Mouse (Mus musculus) urinary bladder, adult 18-20 months (tissue): ENCODE results near the gene Pcare.

ENCODE experiments used
- DNase-seq, 2 experiments: peaks; one replicate each; pipeline ENCODE4 v3.0.0; 2022; ENCODE audit warnings: low spot score in 2 of 2, mixed read lengths in 2 of 2

Gene Pcare

DNA sequence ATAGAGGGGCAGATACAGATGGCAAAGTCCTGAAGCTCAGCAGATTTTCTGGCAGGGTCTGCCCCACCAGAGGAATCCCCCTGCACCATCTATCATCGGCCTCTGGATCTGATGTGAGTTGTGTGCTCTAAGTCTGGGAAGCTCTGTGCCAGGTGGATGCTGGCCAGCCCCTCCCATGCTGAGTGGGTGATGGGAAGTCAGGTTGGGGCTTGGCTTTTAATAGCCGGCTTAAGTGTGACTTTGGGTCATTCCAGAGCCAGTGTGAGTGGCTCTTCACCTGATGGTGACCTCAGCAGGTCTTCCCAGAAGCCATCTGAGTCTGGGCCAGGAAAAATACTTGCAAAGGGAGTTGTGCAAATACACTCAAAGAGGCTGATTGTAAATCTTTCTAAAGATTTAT, 22.0 kb downstream of the Pcare start:
- DNase-seq = no peak

DNA sequence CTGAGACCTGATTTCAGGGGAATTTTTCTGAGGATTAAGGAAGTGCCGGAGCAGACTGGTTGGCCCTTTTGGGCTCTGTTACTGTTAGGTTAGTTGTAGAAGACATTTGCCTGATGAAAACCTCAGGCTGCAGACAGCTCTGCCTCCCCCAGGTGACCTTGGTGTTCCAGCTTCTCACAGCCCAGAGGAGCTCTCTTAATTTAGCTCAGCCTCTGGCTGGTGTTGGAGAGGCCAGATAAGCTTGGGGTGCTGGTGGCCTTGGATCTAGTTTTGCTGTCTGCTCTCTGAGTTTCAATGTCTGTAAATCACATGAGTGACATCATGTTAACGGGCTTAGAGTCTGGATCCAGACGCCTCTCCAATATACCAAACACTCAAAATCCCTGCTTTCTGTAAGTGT, 31.7 kb downstream of the Pcare start:
- no peak for DNase-seq

DNA sequence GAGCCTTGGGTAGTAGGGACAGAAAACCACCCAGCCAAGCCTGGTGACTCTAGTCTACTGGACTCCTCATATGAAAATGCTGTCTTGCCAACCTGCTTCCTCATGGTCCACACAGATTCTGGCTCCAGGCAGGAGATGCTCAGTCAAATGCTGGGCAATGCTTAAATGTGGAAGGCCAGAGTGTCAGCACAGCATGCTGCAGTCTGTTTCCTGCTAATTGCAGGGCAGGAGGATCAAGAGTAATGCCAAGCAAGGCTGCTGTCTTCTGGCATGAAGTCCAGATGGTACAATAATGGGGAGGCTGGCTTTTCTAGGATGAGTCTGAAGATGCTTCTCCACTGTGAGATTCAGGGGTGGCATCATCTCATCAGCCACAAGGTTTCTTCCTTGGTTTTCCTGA, 32.3 kb downstream of the Pcare start:
- DNase-seq = no peak

DNA sequence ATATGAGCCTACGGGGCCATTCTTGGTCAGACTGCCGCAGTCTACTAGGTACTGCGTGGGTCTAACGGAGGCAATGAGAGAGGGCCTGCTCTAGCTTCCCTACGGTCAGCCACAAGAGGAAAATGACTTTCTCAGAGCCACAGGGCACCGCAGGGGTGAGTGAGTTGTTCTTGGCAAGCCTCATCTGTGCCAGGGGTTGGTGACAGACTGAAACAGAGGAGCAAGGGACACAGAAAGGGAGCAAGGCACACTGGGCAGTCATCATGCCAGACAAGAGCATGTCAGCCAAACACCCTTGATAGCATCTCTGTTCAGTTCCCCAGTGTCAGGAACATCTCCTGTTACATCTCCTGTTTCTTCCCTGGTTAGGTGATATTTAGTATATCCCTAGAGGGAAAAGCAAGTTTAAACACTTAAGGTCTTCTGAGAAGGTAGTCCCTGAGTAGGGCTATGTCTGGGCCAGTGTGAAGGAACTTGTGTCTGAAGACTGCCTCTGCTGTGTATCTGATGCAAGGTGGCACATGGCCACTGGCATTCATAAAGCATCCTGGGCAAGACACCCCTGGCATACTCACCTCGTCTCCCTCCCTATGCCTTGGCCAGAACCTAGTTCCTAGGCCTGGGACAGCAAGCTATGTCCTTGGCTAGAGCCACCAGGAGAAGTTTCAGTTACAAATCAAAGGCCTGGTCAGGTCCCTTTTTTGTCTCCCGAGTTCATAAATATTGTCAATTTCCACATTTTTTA, 34.6 kb downstream of the Pcare start:
- DNase-seq = no peak

DNA sequence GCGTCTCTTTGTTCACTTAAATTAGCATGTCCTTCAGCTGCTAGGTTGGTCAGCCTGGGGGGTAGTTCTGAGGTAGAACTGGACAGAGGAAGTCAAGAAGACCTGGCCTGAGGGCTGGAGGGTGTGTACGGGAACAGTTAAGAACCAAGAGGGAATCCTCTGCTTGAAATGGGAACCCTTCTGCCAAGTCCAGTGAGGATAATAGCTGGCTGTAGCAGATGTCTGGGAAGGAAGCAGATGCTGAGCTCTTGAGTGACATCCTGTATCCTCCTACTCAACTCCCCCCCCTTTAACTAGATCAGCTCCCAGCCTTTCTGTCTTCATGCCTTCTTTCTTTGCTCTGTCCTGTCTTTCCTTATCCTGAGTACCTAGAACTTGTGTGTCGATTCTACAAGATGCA, 37.7 kb downstream of the Pcare start:
- DNase-seq = no peak

DNA sequence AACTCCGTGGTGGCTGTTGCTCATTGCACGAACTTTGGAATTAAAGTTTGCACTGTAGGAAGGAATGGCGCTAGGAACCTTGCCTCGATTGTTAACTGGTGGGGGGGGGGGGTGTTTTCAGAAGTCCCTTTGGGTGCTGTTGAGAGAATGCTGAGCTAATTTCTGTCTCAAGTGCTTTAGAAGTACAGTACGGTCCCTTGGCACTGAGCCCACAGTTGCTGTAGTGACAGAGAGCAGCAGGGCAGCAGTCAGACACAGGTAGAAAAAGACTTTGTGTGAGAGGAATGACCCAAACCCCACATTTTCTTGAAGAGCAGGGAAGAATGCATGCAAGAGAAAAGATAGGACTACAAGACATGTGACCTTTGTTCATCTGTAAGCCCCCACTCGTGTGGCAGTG, 40.4 kb downstream of the Pcare start:
- DNase-seq = no peak

DNA sequence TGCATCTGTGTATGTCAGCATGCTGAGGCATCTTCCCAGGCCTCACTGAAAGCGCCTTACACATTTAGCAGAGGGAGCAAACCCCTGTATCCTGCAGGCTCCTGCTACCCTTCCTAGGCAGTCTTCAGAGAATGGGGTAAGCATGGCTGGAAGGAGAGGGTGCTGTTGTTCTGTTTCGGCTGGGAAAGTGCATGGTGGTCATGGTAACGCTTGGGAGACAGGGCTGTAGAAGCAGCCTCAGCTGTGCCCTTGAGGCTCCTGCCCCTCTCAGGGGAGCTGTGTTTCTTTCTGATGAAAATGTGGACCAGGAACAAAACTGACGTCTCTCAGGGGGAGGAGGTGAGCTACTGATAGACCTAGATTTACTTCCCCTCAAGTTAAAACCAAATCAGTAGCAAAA, 45.0 kb downstream of the Pcare start:
- DNase-seq = no peak

DNA sequence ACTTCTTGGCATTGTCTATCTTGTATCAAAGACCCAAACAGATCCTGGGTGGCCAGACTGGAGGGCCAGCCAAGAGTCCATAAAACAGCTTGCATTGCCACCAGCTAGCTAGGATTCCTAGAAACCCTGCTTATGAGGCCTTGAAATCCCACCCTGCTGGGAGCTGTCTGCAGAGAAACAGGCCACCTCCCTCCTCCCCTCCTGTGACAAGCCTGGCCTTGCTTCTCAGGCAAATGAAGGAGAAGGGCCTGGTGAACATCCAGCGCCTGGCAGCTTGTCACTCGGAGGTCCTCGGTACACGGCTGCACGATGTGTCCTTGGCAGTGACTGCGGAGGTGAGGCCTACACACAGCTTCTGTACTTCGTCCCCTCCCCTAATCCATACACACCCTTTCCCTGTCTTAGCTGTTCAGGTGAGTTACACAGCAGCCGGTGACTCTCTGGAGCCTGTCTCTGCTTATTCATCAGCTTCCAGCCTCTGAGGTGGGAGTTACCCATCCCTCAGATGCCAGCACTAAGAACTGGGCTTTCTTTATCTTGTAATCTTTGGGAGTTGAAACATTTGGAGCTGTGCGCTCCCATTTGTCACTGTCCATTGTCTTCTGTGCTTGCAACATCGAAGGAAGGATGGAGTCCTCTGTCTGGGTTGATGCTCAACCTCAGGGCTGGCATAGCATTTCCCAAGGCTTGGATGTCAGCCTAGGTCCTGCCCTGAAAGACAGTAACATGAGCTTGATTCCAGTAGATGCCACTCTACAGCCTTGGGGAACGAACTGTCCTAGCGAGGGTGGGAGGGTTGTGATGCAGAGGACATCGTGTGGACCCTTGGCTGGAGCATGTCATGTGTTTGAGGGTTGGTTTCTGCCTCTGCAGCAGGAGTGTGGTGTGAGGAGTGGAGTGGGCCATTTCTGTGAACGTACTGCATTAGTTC, 46.9 kb downstream of the Pcare start:
- no peak for DNase-seq

DNA sequence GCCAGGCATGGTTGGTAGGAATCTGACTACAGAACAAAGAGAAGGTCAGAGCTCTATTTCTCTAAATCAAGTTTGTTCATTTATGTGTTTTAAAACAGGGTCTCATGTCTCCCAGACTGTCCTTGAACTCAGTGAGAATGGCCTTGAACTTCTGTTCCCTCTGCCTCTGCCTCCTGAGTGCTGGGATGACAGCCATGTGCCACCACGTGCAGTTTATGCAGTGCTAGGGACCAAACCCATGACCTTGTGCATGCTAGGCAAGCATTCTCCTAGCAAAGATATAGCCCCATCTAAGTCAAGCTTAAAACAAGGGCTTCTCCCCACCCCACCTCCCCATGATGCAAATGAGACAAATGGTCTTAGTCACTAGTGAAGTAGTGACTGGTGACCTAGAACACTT, 47.6 kb downstream of the Pcare start:
- no peak for DNase-seq

DNA sequence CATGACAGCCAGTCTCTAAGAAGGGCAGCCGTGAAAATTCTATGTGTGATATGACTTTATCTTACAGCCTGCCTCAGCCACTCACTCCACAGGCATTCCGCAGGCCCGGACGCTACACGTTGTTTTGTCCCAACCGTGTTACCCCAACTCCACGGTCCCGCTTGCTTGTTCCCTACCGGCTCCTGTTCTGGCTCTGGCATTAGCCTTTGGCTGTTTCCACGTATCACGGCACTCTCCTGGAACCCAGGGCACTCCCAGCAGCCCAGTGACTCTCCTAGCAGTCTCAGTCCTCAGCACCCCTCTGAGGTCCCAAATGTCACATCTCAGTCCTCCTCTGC, 54.1 kb downstream of the Pcare start:
- DNase-seq = no peak

DNA sequence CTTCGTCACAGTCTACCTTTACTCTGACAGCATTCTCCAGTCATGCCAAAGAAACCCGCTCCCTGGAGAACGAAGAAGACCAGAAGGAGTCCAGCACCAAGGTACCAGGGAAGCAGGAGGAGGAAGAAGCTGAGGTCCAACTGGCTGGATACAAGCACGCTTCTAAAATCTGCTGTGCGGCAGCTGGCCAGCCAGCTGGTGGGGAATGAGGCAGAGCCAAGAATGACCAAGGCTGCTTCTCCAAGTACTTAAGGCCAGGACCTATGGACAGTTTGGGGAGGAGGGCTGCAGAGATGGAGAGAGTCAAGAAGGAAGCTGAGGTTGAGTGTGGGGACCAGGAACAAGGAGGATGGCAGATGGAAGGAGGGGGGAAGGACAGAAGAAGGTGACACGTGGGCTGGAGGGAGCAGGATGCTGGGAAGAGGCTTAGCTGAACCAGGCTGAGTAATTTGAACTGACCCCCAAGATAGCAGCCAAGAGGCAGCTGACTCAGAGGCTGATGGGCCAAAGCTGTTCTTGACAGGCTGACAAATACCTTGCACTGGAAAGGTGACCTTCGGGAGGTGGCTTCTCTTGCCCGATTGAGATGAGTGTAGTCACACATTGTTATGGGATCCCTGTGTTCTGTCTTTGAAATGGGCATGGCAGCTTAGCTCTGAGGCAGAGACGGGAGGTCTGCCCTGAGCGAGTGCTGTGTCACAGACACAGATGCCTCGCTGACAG, 54.6 kb downstream of the Pcare start:
- DNase-seq = no peak

DNA sequence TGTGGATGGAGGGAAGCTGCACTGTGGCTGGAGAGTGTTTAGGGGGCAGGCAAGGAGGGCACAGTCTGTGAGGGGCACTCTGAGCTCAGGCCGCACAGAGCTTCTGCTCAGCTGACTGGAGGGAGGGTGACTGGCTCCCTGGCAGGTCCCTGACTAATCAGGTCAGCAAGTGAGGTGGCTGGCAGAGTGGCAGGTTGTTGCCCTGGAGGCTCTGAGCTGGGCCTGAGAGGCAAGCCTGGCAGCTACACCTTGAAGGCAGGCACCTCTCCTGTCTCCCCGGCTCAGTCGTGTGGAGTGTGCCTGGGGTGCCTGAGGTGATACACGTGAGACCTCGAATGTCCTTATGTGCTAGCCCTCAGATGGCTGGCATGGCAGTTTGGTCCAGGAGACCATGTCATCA, 56.3 kb downstream of the Pcare start:
- no peak for DNase-seq

DNA sequence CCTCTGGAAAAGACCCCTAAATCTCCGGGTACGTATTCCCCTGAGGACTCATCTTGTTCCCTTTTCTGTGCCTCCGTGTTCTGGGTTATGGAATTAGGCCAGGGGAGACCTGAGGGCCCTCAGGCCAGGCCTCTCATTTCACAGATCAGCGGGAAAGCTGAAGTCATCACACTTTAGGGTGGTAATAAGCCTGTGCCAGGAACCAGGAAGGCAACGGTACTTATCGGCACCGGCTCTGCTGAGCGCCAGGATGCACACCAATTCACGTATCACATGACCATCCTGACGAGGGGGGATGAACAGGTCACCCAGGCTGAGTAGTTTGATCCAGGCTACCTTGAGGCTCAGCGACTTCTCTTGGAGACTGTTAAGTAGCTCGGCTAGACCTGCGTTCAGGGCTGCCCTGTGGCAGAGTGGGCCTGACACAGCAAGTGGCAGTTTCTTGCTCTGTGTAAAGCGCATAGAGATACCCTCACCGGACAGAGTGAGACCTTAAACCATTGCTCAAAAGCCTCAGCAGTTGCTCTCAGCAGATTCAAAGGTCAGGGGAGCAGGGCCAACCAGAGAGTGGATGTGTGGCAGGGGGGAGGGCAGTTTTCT, 56.9 kb downstream of the Pcare start:
- DNase-seq = no peak

DNA sequence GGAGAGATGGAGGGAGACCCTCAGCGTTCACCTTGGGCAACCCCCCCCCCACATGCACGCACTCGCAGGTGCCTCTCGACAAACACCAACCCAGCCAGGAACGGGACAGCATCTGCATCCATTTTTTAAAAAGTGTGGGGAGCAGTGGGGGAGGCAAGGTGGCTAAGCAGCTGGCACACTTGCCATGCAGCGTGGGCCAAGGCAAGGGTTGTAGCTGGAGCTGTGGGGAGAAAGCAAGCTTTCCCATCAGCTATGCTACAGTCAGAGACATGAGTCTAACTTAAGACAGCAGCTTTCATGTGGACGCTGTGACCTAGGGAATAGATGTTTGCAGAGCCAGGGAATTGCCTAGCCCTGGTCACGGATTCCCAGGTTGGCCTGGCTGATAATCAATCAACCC, 57.5 kb downstream of the Pcare start:
- DNase-seq = no peak

DNA sequence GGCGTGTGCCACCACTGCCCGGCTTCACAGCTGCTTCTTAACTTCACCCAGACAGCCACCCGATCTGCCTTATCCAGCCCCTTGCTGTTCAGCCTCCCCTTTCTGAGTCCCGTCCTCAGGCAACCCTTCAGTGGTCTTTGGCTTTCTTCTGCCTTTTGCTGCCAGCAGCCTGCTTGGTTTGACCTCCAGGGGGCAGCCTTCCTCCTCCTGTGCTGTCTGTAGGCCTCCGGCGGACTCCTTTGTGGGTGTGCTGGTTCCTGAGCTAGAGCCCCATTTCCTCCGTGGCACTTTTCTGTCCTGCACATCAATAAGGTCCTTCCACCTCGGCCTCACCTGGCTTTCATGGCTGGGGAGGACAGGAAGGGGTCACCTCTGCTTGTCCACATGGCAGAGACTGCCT, 58.9 kb downstream of the Pcare start:
- no peak for DNase-seq
